In genomic region chr19:29149583-29149982, GRCm38 (mm10) we compare ENCODE assay signal across 15 mouse cellular contexts.
"Had no signal": no experiment of that assay in that cellular context is flagged by ENCODE, and none has a peak within 500 bp of the region (broad histone marks: within the 10 kb centered on the region; RNA-seq: fewer than 3 reads in every experiment).

No protein-coding gene starts in this region.

- H3K4me1 ChIP-seq: midbrain, embryonic 15.5 days; neural tube, embryonic 13.5 days; stomach, embryonic 15.5 days had no signal

- H3K9ac ChIP-seq: limb, embryonic 13.5 days; liver, embryonic 12.5 days; lung, embryonic 14.5 days; midbrain, embryonic 15.5 days; neural tube, embryonic 13.5 days; stomach, embryonic 15.5 days had no signal

- DNase-seq: left cerebral cortex, postnatal 4 days; lung, embryonic 14.5 days; lung, postnatal 10 days; lung, postnatal 4 days; retina, postnatal 1 day; right cerebral cortex, postnatal 14 days; thymus, postnatal 36 days had no signal

- H3K4me2 ChIP-seq: limb, embryonic 13.5 days; liver, embryonic 12.5 days; lung, embryonic 14.5 days; midbrain, embryonic 11.5 days; midbrain, embryonic 15.5 days; neural tube, embryonic 13.5 days; stomach, embryonic 15.5 days had no signal

- ATAC-seq: liver, embryonic 12.5 days; midbrain, embryonic 15.5 days had no signal

- H3K27me3 ChIP-seq: limb, embryonic 13.5 days; liver, embryonic 12.5 days; megakaryocyte, embryonic 14.5 days; midbrain, embryonic 15.5 days; neural tube, embryonic 13.5 days; stomach, embryonic 15.5 days had no signal

- H3K4me3 ChIP-seq: layer of hippocampus, adult 2 months; limb, embryonic 13.5 days; liver, embryonic 12.5 days; megakaryocyte, embryonic 14.5 days; midbrain, embryonic 15.5 days; neural tube, embryonic 13.5 days; stomach, embryonic 15.5 days had no signal

- H3K36me3 ChIP-seq: midbrain, embryonic 15.5 days; stomach, embryonic 15.5 days had no signal

- H3K9me3 ChIP-seq: limb, embryonic 13.5 days; liver, embryonic 12.5 days; megakaryocyte, embryonic 14.5 days; midbrain, embryonic 15.5 days; neural tube, embryonic 13.5 days; stomach, embryonic 15.5 days had no signal

- H3K27ac ChIP-seq: layer of hippocampus, adult 2 months; limb, embryonic 13.5 days; liver, embryonic 12.5 days; midbrain, embryonic 15.5 days; neural tube, embryonic 13.5 days; stomach, embryonic 15.5 days had no signal
